Mouse (Mus musculus): Measurements from ENCODE around the gene Necab2. TPM values are rescaled to one million over a fixed set of nuclear protein-coding genes. Genes with fewer than 3 reads are reported as not detected.

Necab2 gene
- polyA plus RNA-seq, 2 experiments from 2014 or later, result not detected

DNA sequence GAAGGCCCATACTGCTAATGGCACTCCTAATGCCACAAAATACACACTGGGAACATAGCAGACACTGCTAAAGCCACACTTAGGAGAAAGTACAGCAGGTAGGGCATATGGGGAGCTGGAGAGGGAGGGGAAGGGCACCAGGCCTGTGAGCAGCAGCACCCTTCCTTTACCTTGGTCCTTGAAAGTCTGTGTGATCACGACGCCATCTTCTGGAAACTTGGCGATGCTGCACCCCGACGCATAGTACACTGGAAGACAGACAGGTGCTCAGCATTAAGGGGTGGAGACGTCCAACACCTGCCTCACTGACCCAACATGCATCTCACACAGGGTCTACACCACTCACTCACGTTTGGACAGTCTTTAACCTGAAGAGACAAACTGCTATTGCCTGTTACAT is 73.6 kb downstream of the Necab2 start:
- ATAC-seq, result no peak

Other genes starting within 250 kb of the Necab2 start
- gene Hsbp1, start 102.2 kb upstream of the Necab2 start, polyA plus RNA-seq (2017; shearing (Covaris generic)), result 100 to 1,000 TPM; 174 to 236 TPM
- gene Mlycd, start 51.8 kb upstream of the Necab2 start, polyA plus RNA-seq (2017; shearing (Covaris generic)), result 1 to 10 TPM; 4.5 to 5.6 TPM
- gene Osgin1, start 12.6 kb upstream of the Necab2 start, polyA plus RNA-seq (2017; shearing (Covaris generic)), result 10 to 100 TPM; 16.7 to 26.0 TPM
- gene Slc38a8, start 55.0 kb downstream of the Necab2 start, polyA plus RNA-seq (2017; shearing (Covaris generic)), result not detected
- gene Mbtps1, start 112.0 kb downstream of the Necab2 start, polyA plus RNA-seq (2017; shearing (Covaris generic)), result 10 to 100 TPM; 45.9 to 90.2 TPM
- gene Hsdl1, start 128.5 kb downstream of the Necab2 start, polyA plus RNA-seq (2017; shearing (Covaris generic)), result 10 to 100 TPM; 68.3 to 83.5 TPM
- not detected for gene Dnaaf1, start 128.5 kb downstream of the Necab2 start, polyA plus RNA-seq (2017; shearing (Covaris generic))
- 10 to 100 TPM; 13.3 to 17.1 TPM for gene Taf1c, start 158.5 kb downstream of the Necab2 start, polyA plus RNA-seq (2017; shearing (Covaris generic))
- not detected for gene Adad2, start 166.0 kb downstream of the Necab2 start, polyA plus RNA-seq (2017; shearing (Covaris generic))
- gene Kcng4, start 189.0 kb downstream of the Necab2 start, polyA plus RNA-seq (2017; shearing (Covaris generic)), result not detected
- gene Wfdc1, start 219.6 kb downstream of the Necab2 start, polyA plus RNA-seq (2017; shearing (Covaris generic)), result not detected

All from CD4-positive, CD25-positive, alpha-beta regulatory T cell, adult 4 months (primary cell).